Mouse (Mus musculus): ENCODE results near the gene Stpg2.

GRCm38 (mm10) chr3:139226811-139227210 lies 21.3 kb downstream of the Stpg2 start:
- no peak for TF ChIP-seq POLR2A (IDR thresholded peaks at IDR 0.05; ENCODE audit: insufficient read depth, low read depth, low read length)
- no peak for TF ChIP-seq CTCF (IDR thresholded peaks at IDR 0.05; ENCODE audit: insufficient read depth, low read depth, low read length)

Data from olfactory bulb, adult 2 months (tissue).